Mouse (Mus musculus) megakaryocyte, embryonic 14.5 days (primary cell): Measurements from ENCODE around the gene Trio. TPM values are rescaled to one million over a fixed set of nuclear protein-coding genes. Genes with fewer than 3 reads are reported as not detected.

Experiments
- H3K27me3 ChIP-seq: replicated peaks from 2 replicates; pipeline ENCODE3; 2012; ENCODE audit warnings: inconsistent platforms
- H3K36me3 ChIP-seq: replicated peaks from 2 replicates; pipeline ENCODE3; 2012; ENCODE audit warnings: low read length, inconsistent platforms, mixed read lengths
- H3K4me1 ChIP-seq: 2 replicates; pipeline ENCODE4 v1.6.1; 2012; ENCODE audit warnings: inconsistent platforms
- H3K4me3 ChIP-seq: replicated peaks from 2 replicates; pipeline ENCODE3; 2012; ENCODE audit warnings: moderate library complexity, mild to moderate bottlenecking, inconsistent platforms
- H3K9me3 ChIP-seq: 2 replicates; pipeline ENCODE4 v1.6.1; 2012; ENCODE audit warnings: inconsistent platforms
- FLI1 ChIP-seq: IDR thresholded peaks from 2 replicates; pipeline ENCODE4 v1.6.1; 2012; ENCODE audit warnings: low read length, inconsistent platforms, mixed read lengths
- GATA1 ChIP-seq: IDR thresholded peaks from 3 replicates; pipeline ENCODE4 v1.6.1; 2012; ENCODE audit warnings: mixed read lengths, low read length, inconsistent platforms, borderline replicate concordance
- polyA plus RNA-seq: library from polyadenylated mRNA; stranded (reverse); fragments of >175 nt; gene quantifications from 2 replicates; pipeline ENCODE4 v1.2.3, GENCODE M21; 2012; ENCODE audit warnings: low replicate concordance; ENCODE audit not compliant: insufficient read depth

Trio gene
- polyA plus RNA-seq, 1 experiment, result 5.8 TPM

GRCm38 (mm10) chr15:28021591-28022209 is 3.9 kb downstream of the Trio start:
- no peaks in the 10 kb centered on the region for H3K9me3 ChIP-seq
- H3K36me3 ChIP-seq, result no peaks in the 10 kb centered on the region
- TF ChIP-seq GATA1 (no peak), FLI1 (no peak)
- no peak overlapping the region for H3K4me3 ChIP-seq
- H3K4me1 ChIP-seq, result peaks cover 24% of the 10 kb centered on the region
- peaks cover 74% of the 10 kb centered on the region for H3K27me3 ChIP-seq

GRCm38 (mm10) chr15:28019393-28020070 is 6.1 kb downstream of the Trio start:
- Histone ChIP-seq H3K27me3 (peaks cover 58% of the 10 kb centered on the region), H3K9me3 (no peaks in the 10 kb centered on the region)

GRCm38 (mm10) chr15:28007516-28007915 is 18.1 kb downstream of the Trio start:
- Histone ChIP-seq H3K4me3 (no peak overlapping the region), H3K36me3 (no peaks in the 10 kb centered on the region), H3K27me3 (peaks cover 1% of the 10 kb centered on the region), H3K9me3 (no peaks in the 10 kb centered on the region), H3K4me1 (peaks cover 3% of the 10 kb centered on the region; the same call in 1 of the 2 replicates)
- TF ChIP-seq GATA1 (no peak), FLI1 (no peak)

More at GRCm38 (mm10) chr15:28019393-28020070, 6.1 kb downstream of the Trio start:
- no peak overlapping the region for H3K4me3 ChIP-seq
- peaks cover 6% of the 10 kb centered on the region for H3K4me1 ChIP-seq
- TF ChIP-seq FLI1 (no peak), GATA1 (no peak)
- H3K36me3 ChIP-seq, result no peaks in the 10 kb centered on the region

- no peaks in the 10 kb centered on the region for H3K27me3 ChIP-seq
- H3K9me3 ChIP-seq, result no peaks in the 10 kb centered on the region
- H3K36me3 ChIP-seq, result no peaks in the 10 kb centered on the region
- no peak overlapping the region for H3K4me3 ChIP-seq
- no peaks in the 10 kb centered on the region for H3K4me1 ChIP-seq
- no peak for TF ChIP-seq GATA1
- no peak for TF ChIP-seq FLI1
These were observed 21.4 kb downstream of the Trio start for GRCm38 (mm10) chr15:28004192-28004767.

GRCm38 (mm10) chr15:28002515-28002914 is 23.1 kb downstream of the Trio start:
- no peaks in the 10 kb centered on the region for H3K4me1 ChIP-seq
- no peak for TF ChIP-seq FLI1
- no peak for TF ChIP-seq GATA1
- no peaks in the 10 kb centered on the region for H3K9me3 ChIP-seq
- no peak overlapping the region for H3K4me3 ChIP-seq
- peaks cover 2% of the 10 kb centered on the region for H3K27me3 ChIP-seq
- no peaks in the 10 kb centered on the region for H3K36me3 ChIP-seq

- Histone ChIP-seq H3K4me3 (no peak overlapping the region), H3K36me3 (no peaks in the 10 kb centered on the region)
- TF ChIP-seq GATA1, result no peak
- no peak for TF ChIP-seq FLI1
These were observed 24.3 kb downstream of the Trio start for GRCm38 (mm10) chr15:28001299-28001698.

GRCm38 (mm10) chr15:27998621-27999359 is 26.9 kb downstream of the Trio start:
- no peak for TF ChIP-seq FLI1
- no peak for TF ChIP-seq GATA1
- Histone ChIP-seq H3K9me3 (no peaks in the 10 kb centered on the region), H3K4me3 (no peak overlapping the region), H3K4me1 (no peaks in the 10 kb centered on the region), H3K27me3 (peaks cover 7% of the 10 kb centered on the region), H3K36me3 (no peaks in the 10 kb centered on the region)

More at GRCm38 (mm10) chr15:28001299-28001698, 24.3 kb downstream of the Trio start:
- H3K9me3 ChIP-seq, result no peaks in the 10 kb centered on the region
- no peaks in the 10 kb centered on the region for H3K4me1 ChIP-seq
- peaks cover 4% of the 10 kb centered on the region for H3K27me3 ChIP-seq

- H3K36me3 ChIP-seq, result no peaks in the 10 kb centered on the region
- H3K4me1 ChIP-seq, result no peaks in the 10 kb centered on the region
- TF ChIP-seq FLI1 (no peak), GATA1 (no peak)
- H3K9me3 ChIP-seq, result no peaks in the 10 kb centered on the region
- peaks cover 7% of the 10 kb centered on the region for H3K27me3 ChIP-seq
- no peak overlapping the region for H3K4me3 ChIP-seq
These were observed 27.7 kb downstream of the Trio start for GRCm38 (mm10) chr15:27997917-27998316.

GRCm38 (mm10) chr15:27997391-27997841 is 28.2 kb downstream of the Trio start:
- no peaks in the 10 kb centered on the region for H3K4me1 ChIP-seq
- H3K4me3 ChIP-seq, result no peak overlapping the region
- no peaks in the 10 kb centered on the region for H3K36me3 ChIP-seq
- peaks cover 7% of the 10 kb centered on the region for H3K27me3 ChIP-seq
- TF ChIP-seq GATA1 (no peak), FLI1 (no peak)
- H3K9me3 ChIP-seq, result no peaks in the 10 kb centered on the region
